ENCODE assay signal across 8 mouse cellular contexts in the genomic region with DNA sequence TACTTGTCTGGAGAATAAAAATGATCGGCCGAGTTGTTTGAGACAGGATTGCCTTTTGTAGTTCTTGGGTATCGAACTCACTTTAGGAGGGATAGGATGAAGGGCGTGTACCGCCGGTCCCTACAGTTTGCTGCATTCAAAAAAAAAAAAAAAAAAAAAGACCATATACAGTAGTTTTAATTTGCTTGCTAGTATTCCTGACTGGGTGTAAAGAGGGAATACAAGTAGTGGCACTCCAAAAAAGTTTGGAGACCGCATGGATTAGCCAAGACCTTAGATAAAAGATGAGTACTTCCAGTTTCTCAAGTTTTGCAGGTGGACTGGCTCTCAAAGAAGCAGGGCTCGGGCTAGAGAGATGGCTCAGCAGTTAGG. TPM values are rescaled to one million over a fixed set of nuclear protein-coding genes. Genes with fewer than 3 reads are reported as not detected.
A peak's percentile ranks its signal among the peaks of the same experiment; 100 is the strongest.
DNase-seq lines count a peak whose midpoint lies in the region; ATAC-seq and TF ChIP-seq lines count a peak whose summit lies in the region.

No protein-coding gene starts in this region.

- H3K4me1 ChIP-seq in kidney, postnatal 0 days (replicated peaks; ENCODE audit: insufficient read depth, low read length): 0 out of 2 replicates have a peak, but pooled peaks cover 8% of the 10 kb centered on the region
- H3K4me1 ChIP-seq in embryonic facial prominence, embryonic 11.5 days (ENCODE audit: control insufficient read depth, insufficient read depth, low read length): peaks cover 3% of the 10 kb centered on the region; the same call in 1 of the 2 replicates
- no peaks in the 10 kb centered on the region; the same call in 1 of the 2 replicates for H3K4me1 ChIP-seq in hindbrain, postnatal 0 days (ENCODE audit: insufficient read depth, low read length)
- H3K4me1 ChIP-seq in midbrain, postnatal 0 days (ENCODE audit: insufficient read depth, low read length): no peaks in the 10 kb centered on the region

- H3K36me3 ChIP-seq in kidney, postnatal 0 days (ENCODE audit: insufficient read depth, low read length): peaks cover 22% of the 10 kb centered on the region
- peaks cover 15% of the 10 kb centered on the region for H3K36me3 ChIP-seq in embryonic facial prominence, embryonic 11.5 days (replicated peaks; ENCODE audit: control insufficient read depth, insufficient read depth, low read depth, low read length)
- H3K36me3 ChIP-seq in hindbrain, postnatal 0 days (ENCODE audit: insufficient read depth, low read length): peaks cover 20% of the 10 kb centered on the region
- H3K36me3 ChIP-seq in midbrain, postnatal 0 days (ENCODE audit: insufficient read depth, low read length): peaks cover 18% of the 10 kb centered on the region

- H3K27ac ChIP-seq in kidney, postnatal 0 days: peak overlapping the region; percentile 94; the same call in 1 of the 2 replicates
- no peak overlapping the region for H3K27ac ChIP-seq in embryonic facial prominence, embryonic 11.5 days (replicated peaks; ENCODE audit: low read depth, low read length)
- no peak overlapping the region; the same call in 1 of the 2 replicates for H3K27ac ChIP-seq in hindbrain, postnatal 0 days
- H3K27ac ChIP-seq in midbrain, postnatal 0 days (ENCODE audit: low read depth, low read length): no peak overlapping the region

- no peaks in the 10 kb centered on the region for H3K9me3 ChIP-seq in kidney, postnatal 0 days (replicated peaks; ENCODE audit: low read length)
- no peaks in the 10 kb centered on the region for H3K9me3 ChIP-seq in embryonic facial prominence, embryonic 11.5 days (replicated peaks; ENCODE audit: control insufficient read depth, low read length)
- no peaks in the 10 kb centered on the region for H3K9me3 ChIP-seq in hindbrain, postnatal 0 days (ENCODE audit: low read length)
- no peaks in the 10 kb centered on the region for H3K9me3 ChIP-seq in midbrain, postnatal 0 days (ENCODE audit: low read length)

- peak overlapping the region; percentile 66 for H3K4me2 ChIP-seq in kidney, postnatal 0 days (ENCODE audit: low read length)
- H3K4me2 ChIP-seq in embryonic facial prominence, embryonic 11.5 days (ENCODE audit: low read depth, low read length): peak overlapping the region; percentile 33
- peak overlapping the region; percentile 68 for H3K4me2 ChIP-seq in hindbrain, postnatal 0 days (ENCODE audit: low read depth, low read length)
- peak overlapping the region; percentile 72 for H3K4me2 ChIP-seq in midbrain, postnatal 0 days (ENCODE audit: low read depth, low read length, poor library complexity, severe bottlenecking)

- DNase-seq in kidney, postnatal 0 days (ENCODE audit: low spot score): no peak
- no peak for DNase-seq in kidney, postnatal 4 days
- DNase-seq in embryonic facial prominence, embryonic 11.5 days (ENCODE audit: low spot score): no peak
- DNase-seq in hindbrain, postnatal 0 days (ENCODE audit: low spot score): no peak
- DNase-seq in midbrain, postnatal 0 days (ENCODE audit: low spot score): no peak
- DNase-seq in cerebellum, adult 11 months: no peak
- no peak for DNase-seq in thymus, postnatal 25 days
- no peak for DNase-seq in urinary bladder, adult 2 months (ENCODE audit: low spot score)

- TF ChIP-seq CTCF in kidney, postnatal 0 days (IDR thresholded peaks at IDR 0.05; ENCODE audit: low read depth): no peak
- no peak for TF ChIP-seq CTCF in hindbrain, postnatal 0 days (IDR thresholded peaks at IDR 0.05; ENCODE audit: low read depth)
- TF ChIP-seq CTCF in midbrain, postnatal 0 days (IDR thresholded peaks at IDR 0.05): no peak

- peak overlapping the region; percentile 93 for H3K9ac ChIP-seq in kidney, postnatal 0 days (ENCODE audit: low read depth, low read length)
- H3K9ac ChIP-seq in embryonic facial prominence, embryonic 11.5 days (replicated peaks; ENCODE audit: low read length): peak overlapping the region; percentile 71
- peak overlapping the region; percentile 66 for H3K9ac ChIP-seq in hindbrain, postnatal 0 days (replicated peaks; ENCODE audit: low read length)
- peak overlapping the region; percentile 58 for H3K9ac ChIP-seq in midbrain, postnatal 0 days (replicated peaks; ENCODE audit: low read length, poor library complexity, severe bottlenecking)

- 11% methylated on average over 8 of the region's 8 CpGs for WGBS in kidney, postnatal 0 days
- WGBS in embryonic facial prominence, embryonic 11.5 days: 17% methylated on average over 8 of the region's 8 CpGs
- 16% methylated on average over 8 of the region's 8 CpGs for WGBS in hindbrain, postnatal 0 days
- 15% methylated on average over 8 of the region's 8 CpGs for WGBS in midbrain, postnatal 0 days

- H3K27me3 ChIP-seq in kidney, postnatal 0 days (ENCODE audit: insufficient read depth, low read length): no peaks in the 10 kb centered on the region
- H3K27me3 ChIP-seq in embryonic facial prominence, embryonic 11.5 days (ENCODE audit: control insufficient read depth, insufficient read depth, low read length): no peaks in the 10 kb centered on the region
- no peaks in the 10 kb centered on the region for H3K27me3 ChIP-seq in hindbrain, postnatal 0 days (ENCODE audit: insufficient read depth, low read length)
- no peaks in the 10 kb centered on the region for H3K27me3 ChIP-seq in midbrain, postnatal 0 days (ENCODE audit: insufficient read depth, low read length)

- no peak for ATAC-seq in kidney, postnatal 0 days (replicated peaks; ENCODE audit: low FRiP score, low read depth)
- ATAC-seq in embryonic facial prominence, embryonic 11.5 days (replicated peaks; ENCODE audit: insufficient number of reproducible peaks, low FRiP score, low TSS enrichment, low read depth): no peak
- no peak for ATAC-seq in hindbrain, postnatal 0 days
- no peak for ATAC-seq in midbrain, postnatal 0 days (ENCODE audit: low FRiP score)

- peak overlapping the region; percentile 86 for H3K4me3 ChIP-seq in kidney, postnatal 0 days (replicated peaks; ENCODE audit: low read depth, low read length)
- peak overlapping the region; percentile 94 for H3K4me3 ChIP-seq in embryonic facial prominence, embryonic 11.5 days (ENCODE audit: low read depth, low read length)
- H3K4me3 ChIP-seq in hindbrain, postnatal 0 days (ENCODE audit: low read length): peak overlapping the region; percentile 63
- H3K4me3 ChIP-seq in midbrain, postnatal 0 days (ENCODE audit: low read depth, low read length): peak overlapping the region; percentile 84

RNA-seq across cellular contexts. Expression of a gene that starts 1.1 kb away (rescaled TPM):
- 561 and 572 TPM in 2 replicates for polyA plus RNA-seq in kidney, postnatal 0 days (2015; fragmentation: Nextera tagmentation; extraction: Ambion mirVana)
- polyA plus RNA-seq in embryonic facial prominence, embryonic 11.5 days (2014; fragmentation: Nextera tagmentation; extraction: Ambion mirVana): 533 and 564 TPM in 2 replicates
- total RNA-seq in hindbrain, postnatal 0 days (2014; rRNA removed): 206 and 219 TPM in 2 replicates
- polyA plus RNA-seq in hindbrain, postnatal 0 days (2015; fragmentation: Nextera tagmentation; extraction: Ambion mirVana): 329 and 332 TPM in 2 replicates
- total RNA-seq in midbrain, postnatal 0 days (2014; rRNA removed): 228 and 273 TPM in 2 replicates
- polyA plus RNA-seq in midbrain, postnatal 0 days (2015; fragmentation: Nextera tagmentation; extraction: Ambion mirVana): 313 and 326 TPM in 2 replicates
- polyA plus RNA-seq in urinary bladder, adult 2 months (2012; rRNA removed): 226 and 254 TPM in 2 replicates

RNA-seq across cellular contexts. Expression of a gene that starts 10.4 kb away (rescaled TPM):
- 24.2 and 27.2 TPM in 2 replicates for polyA plus RNA-seq in kidney, postnatal 0 days (2015; fragmentation: Nextera tagmentation; extraction: Ambion mirVana)
- polyA plus RNA-seq in embryonic facial prominence, embryonic 11.5 days (2014; fragmentation: Nextera tagmentation; extraction: Ambion mirVana): 26.2 and 29.7 TPM in 2 replicates
- total RNA-seq in hindbrain, postnatal 0 days (2014; rRNA removed): 10.4 and 12.4 TPM in 2 replicates
- polyA plus RNA-seq in hindbrain, postnatal 0 days (2015; fragmentation: Nextera tagmentation; extraction: Ambion mirVana): 13.3 and 13.5 TPM in 2 replicates
- total RNA-seq in midbrain, postnatal 0 days (2014; rRNA removed): 14.8 and 14.9 TPM in 2 replicates
- polyA plus RNA-seq in midbrain, postnatal 0 days (2015; fragmentation: Nextera tagmentation; extraction: Ambion mirVana): 11.2 and 11.9 TPM in 2 replicates
- 17.7 and 24.6 TPM in 2 replicates for polyA plus RNA-seq in urinary bladder, adult 2 months (2012; rRNA removed)

RNA-seq across cellular contexts. Expression of a gene that starts 11.1 kb away (rescaled TPM):
- 7.5 and 8.3 TPM in 2 replicates for polyA plus RNA-seq in kidney, postnatal 0 days (2015; fragmentation: Nextera tagmentation; extraction: Ambion mirVana)
- 12.1 and 12.6 TPM in 2 replicates for polyA plus RNA-seq in embryonic facial prominence, embryonic 11.5 days (2014; fragmentation: Nextera tagmentation; extraction: Ambion mirVana)
- total RNA-seq in hindbrain, postnatal 0 days (2014; rRNA removed): 14.7 and 15.5 TPM in 2 replicates
- 22.1 and 22.9 TPM in 2 replicates for polyA plus RNA-seq in hindbrain, postnatal 0 days (2015; fragmentation: Nextera tagmentation; extraction: Ambion mirVana)
- 14.9 and 20.5 TPM in 2 replicates for total RNA-seq in midbrain, postnatal 0 days (2014; rRNA removed)
- 21.9 and 26.9 TPM in 2 replicates for polyA plus RNA-seq in midbrain, postnatal 0 days (2015; fragmentation: Nextera tagmentation; extraction: Ambion mirVana)
- 14.3 and 14.7 TPM in 2 replicates for polyA plus RNA-seq in urinary bladder, adult 2 months (2012; rRNA removed)

RNA-seq across cellular contexts. Expression of a gene that starts 37.3 kb away (rescaled TPM):
- 64.4 and 66.0 TPM in 2 replicates for polyA plus RNA-seq in kidney, postnatal 0 days (2015; fragmentation: Nextera tagmentation; extraction: Ambion mirVana)
- 92.2 and 95.1 TPM in 2 replicates for polyA plus RNA-seq in embryonic facial prominence, embryonic 11.5 days (2014; fragmentation: Nextera tagmentation; extraction: Ambion mirVana)
- 29.0 and 31.7 TPM in 2 replicates for total RNA-seq in hindbrain, postnatal 0 days (2014; rRNA removed)
- 56.8 and 57.5 TPM in 2 replicates for polyA plus RNA-seq in hindbrain, postnatal 0 days (2015; fragmentation: Nextera tagmentation; extraction: Ambion mirVana)
- 38.4 and 40.2 TPM in 2 replicates for total RNA-seq in midbrain, postnatal 0 days (2014; rRNA removed)
- 55.2 and 61.9 TPM in 2 replicates for polyA plus RNA-seq in midbrain, postnatal 0 days (2015; fragmentation: Nextera tagmentation; extraction: Ambion mirVana)
- 42.0 and 46.2 TPM in 2 replicates for polyA plus RNA-seq in urinary bladder, adult 2 months (2012; rRNA removed)

RNA-seq across cellular contexts. Expression of a gene that starts 37.4 kb away (rescaled TPM):
- polyA plus RNA-seq in kidney, postnatal 0 days (2015; fragmentation: Nextera tagmentation; extraction: Ambion mirVana): 44.6 and 49.3 TPM in 2 replicates
- polyA plus RNA-seq in embryonic facial prominence, embryonic 11.5 days (2014; fragmentation: Nextera tagmentation; extraction: Ambion mirVana): 81.5 and 90.1 TPM in 2 replicates
- 26.7 and 33.4 TPM in 2 replicates for total RNA-seq in hindbrain, postnatal 0 days (2014; rRNA removed)
- 27.5 and 32.1 TPM in 2 replicates for polyA plus RNA-seq in hindbrain, postnatal 0 days (2015; fragmentation: Nextera tagmentation; extraction: Ambion mirVana)
- total RNA-seq in midbrain, postnatal 0 days (2014; rRNA removed): 26.9 and 30.4 TPM in 2 replicates
- 24.6 and 27.1 TPM in 2 replicates for polyA plus RNA-seq in midbrain, postnatal 0 days (2015; fragmentation: Nextera tagmentation; extraction: Ambion mirVana)
- 46.2 and 58.4 TPM in 2 replicates for polyA plus RNA-seq in urinary bladder, adult 2 months (2012; rRNA removed)
